ENCODE assay signal across 17 mouse cellular contexts in genomic region chr8:88677071-88677470, GRCm38 (mm10).
"Had no signal": no experiment of that assay in that cellular context is flagged by ENCODE, and none has a peak within 500 bp of the region (broad histone marks: within the 10 kb centered on the region; RNA-seq: fewer than 3 reads in every experiment).

No protein-coding gene starts in this region.

- DNase-seq: kidney, postnatal 25 days; layer of hippocampus, adult 9-11 months; layer of hippocampus, postnatal 36 days; liver, embryonic 13.5 days; lung, adult 2 months; lung, postnatal 14 days; lung, postnatal 4 days; midbrain, embryonic 14.5 days; right cerebral cortex, adult 18-20 months; right cerebral cortex, postnatal 14 days; right cerebral cortex, postnatal 4 days; thymus, postnatal 25 days had no signal

- H3K9ac ChIP-seq: liver, embryonic 13.5 days; stomach, embryonic 15.5 days had no signal

- H3K9me3 ChIP-seq: liver, embryonic 13.5 days; stomach, embryonic 15.5 days had no signal

- H3K27me3 ChIP-seq: liver, embryonic 13.5 days; stomach, embryonic 15.5 days had no signal

- H3K4me3 ChIP-seq: layer of hippocampus, adult 2 months; left cerebral cortex, adult 2 months; liver, embryonic 13.5 days; stomach, embryonic 15.5 days had no signal

- H3K4me2 ChIP-seq: liver, embryonic 13.5 days; midbrain, embryonic 11.5 days; stomach, embryonic 15.5 days had no signal

- H3K27ac ChIP-seq: kidney, postnatal 0 days; layer of hippocampus, adult 2 months; left cerebral cortex, adult 2 months; liver, embryonic 13.5 days; stomach, embryonic 15.5 days had no signal

- H3K36me3 ChIP-seq: liver, embryonic 13.5 days; stomach, embryonic 15.5 days had no signal

- H3K4me1 ChIP-seq: liver, embryonic 13.5 days; stomach, embryonic 15.5 days had no signal
